Mouse (Mus musculus) retina, postnatal 7 days (tissue): ENCODE measurements around the gene Dscam.

Source experiments
- DNase-seq: peaks from one replicate; pipeline ENCODE4 v3.0.0-alpha.2; 2012; ENCODE audit warnings: low read depth, low spot score

The Dscam gene

GRCm38 (mm10) chr16:96945468-96946302 is 224.9 kb downstream of the Dscam start:
- DNase-seq, result no peak

DNA sequence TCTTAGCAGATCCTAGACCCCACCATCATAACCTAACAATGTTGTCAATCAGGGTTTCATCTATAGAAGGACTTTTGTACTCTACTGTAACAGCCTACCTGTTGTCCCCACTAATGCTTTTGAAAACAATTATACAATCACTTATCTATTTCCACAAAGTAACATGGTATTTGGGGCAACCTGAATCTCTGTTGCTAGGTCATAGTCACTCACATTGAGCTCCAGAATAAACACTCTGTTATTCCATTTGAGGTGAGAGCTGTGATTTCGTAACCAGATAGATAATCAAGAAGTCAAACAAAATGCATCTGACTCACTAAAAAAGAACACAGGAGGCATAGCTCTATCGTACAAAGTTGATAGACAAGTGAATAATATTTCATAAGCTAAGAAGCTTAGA is 226.9 kb downstream of the Dscam start:
- DNase-seq, result no peak

DNA sequence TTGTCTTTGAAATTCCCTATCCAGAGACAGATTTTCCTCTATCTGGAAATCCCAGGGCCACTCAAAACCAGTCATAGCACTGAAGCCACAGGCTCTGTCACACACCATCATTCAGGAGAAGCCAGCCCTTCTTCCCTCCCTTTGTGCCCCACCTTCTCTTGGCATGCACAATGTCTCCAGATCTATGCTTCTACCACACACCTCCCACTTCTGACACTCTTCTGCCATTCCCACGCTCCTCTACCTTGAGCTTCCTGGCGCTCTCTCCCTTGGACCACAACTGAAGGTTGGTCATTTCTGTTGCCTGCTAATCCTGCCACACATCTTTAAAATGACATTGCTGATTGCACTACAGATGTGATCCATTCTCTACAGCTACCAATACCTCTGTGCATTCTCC is 235.8 kb downstream of the Dscam start:
- no peak for DNase-seq

DNA sequence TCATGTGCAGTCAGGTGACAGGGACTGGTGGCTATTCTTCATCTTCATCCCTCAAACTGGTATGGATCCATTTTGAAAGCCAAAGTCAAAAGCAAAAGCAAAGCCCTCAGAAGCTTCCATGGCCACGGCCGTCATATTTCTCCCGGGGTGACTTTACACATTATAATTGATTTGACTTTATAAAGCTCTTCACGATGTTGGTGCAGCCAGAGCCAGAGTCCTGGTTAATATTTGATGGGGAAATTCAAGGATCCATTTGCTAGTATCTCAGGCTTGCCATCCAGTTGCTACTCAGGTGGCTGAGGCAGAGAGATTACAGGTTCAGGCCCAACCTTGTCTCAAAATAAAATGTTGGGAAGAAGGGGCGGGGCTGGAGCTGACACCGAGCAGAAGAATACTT is 238.3 kb downstream of the Dscam start:
- DNase-seq, result no peak

- DNase-seq, result no peak
These were observed 238.8 kb downstream of the Dscam start for GRCm38 (mm10) chr16:96931771-96932170.

DNA sequence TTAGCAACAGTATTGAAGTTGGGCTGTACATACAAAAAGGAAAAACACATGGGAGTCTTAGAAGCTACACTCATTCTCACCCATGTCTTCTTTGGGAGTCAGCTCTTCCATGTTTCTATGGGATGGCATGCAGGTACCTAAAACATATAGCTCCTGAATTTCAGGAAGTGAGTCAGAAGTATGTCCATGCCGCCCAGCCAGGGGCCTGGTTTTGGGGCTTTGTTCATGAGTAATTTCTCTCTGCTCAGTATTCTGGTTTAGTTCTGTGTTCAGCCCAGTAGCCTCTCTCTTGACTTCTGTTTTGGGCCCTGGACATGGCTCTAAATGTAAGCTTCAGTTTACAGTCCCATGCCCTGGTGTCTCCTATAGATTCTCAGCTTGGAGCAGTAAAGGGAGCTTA is 242.5 kb downstream of the Dscam start:
- DNase-seq, result no peak

DNA sequence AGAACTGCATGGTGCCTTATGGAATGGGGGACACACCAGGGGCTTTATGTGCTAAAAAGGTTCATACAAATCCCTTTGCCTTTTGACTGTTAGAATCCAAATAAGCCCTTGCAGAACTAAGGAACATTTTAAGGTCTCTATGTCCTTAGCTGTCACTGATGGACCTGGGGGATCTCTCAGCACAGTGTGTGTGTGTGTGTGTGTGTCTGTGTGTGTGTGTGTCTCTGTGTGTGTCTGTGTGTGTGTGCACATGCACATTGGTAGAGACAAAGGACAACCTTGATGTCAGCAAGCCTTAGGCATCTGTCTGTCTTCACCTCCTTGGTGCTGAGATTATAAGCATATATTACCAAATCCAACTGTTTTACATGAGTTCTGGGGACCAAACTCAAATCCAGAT is 243.1 kb downstream of the Dscam start:
- no peak for DNase-seq

- no peak for DNase-seq
These were observed 243.6 kb downstream of the Dscam start for GRCm38 (mm10) chr16:96926977-96927376.

DNA sequence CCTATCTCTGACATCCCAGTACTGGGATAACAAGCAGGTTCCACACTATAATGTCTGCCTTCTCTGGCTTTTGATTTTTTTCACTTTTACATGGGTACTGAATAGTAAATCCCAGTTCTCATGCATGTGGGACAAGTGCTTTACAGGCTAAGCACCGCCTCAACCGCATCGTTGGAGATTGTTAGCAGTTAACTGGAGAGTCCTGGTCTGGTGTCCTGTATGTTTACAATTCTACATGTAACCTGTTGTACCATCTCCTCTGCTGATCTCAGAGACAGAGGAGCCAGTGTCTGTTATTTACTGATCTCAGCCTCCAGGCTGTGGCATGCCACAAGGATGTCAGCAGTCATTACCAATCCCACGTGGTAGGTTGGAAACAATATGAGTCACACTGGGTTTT is 246.6 kb downstream of the Dscam start:
- no peak for DNase-seq

- DNase-seq, result no peak
These were observed 256.1 kb downstream of the Dscam start for GRCm38 (mm10) chr16:96914495-96914894.

- no peak for DNase-seq
These were observed 257.7 kb downstream of the Dscam start for GRCm38 (mm10) chr16:96912836-96913235.

GRCm38 (mm10) chr16:96912103-96912502 is 258.4 kb downstream of the Dscam start:
- no peak for DNase-seq

- DNase-seq, result no peak
These were observed 260.0 kb downstream of the Dscam start for GRCm38 (mm10) chr16:96910405-96911164.

- no peak for DNase-seq
These were observed 262.7 kb downstream of the Dscam start for GRCm38 (mm10) chr16:96907818-96908217.

- DNase-seq, result no peak
These were observed 263.5 kb downstream of the Dscam start for GRCm38 (mm10) chr16:96907081-96907480.

GRCm38 (mm10) chr16:96906630-96907029 is 263.9 kb downstream of the Dscam start:
- DNase-seq, result no peak

- no peak for DNase-seq
These were observed 265.8 kb downstream of the Dscam start for GRCm38 (mm10) chr16:96904761-96905160.

GRCm38 (mm10) chr16:96904359-96904758 is 266.2 kb downstream of the Dscam start:
- no peak for DNase-seq

DNA sequence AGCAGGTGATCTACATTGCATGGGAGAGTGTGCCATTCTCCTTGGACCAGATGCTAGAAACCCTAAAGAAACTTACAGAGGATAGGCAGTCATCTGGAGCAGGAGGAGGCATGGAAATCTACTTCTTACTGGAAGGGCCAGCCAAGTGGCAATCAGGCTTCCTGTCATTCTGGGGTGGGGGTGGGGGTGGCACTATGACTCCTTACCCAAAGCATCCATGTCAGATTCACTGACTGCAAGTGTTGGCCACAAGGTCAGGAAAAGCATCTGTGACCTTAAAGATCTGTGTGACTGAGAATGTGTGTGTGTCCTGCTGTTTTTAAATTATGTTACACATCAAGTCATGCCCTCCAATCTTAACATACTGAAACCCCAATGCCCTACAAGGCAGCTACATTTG is 268.0 kb downstream of the Dscam start:
- no peak for DNase-seq

DNA sequence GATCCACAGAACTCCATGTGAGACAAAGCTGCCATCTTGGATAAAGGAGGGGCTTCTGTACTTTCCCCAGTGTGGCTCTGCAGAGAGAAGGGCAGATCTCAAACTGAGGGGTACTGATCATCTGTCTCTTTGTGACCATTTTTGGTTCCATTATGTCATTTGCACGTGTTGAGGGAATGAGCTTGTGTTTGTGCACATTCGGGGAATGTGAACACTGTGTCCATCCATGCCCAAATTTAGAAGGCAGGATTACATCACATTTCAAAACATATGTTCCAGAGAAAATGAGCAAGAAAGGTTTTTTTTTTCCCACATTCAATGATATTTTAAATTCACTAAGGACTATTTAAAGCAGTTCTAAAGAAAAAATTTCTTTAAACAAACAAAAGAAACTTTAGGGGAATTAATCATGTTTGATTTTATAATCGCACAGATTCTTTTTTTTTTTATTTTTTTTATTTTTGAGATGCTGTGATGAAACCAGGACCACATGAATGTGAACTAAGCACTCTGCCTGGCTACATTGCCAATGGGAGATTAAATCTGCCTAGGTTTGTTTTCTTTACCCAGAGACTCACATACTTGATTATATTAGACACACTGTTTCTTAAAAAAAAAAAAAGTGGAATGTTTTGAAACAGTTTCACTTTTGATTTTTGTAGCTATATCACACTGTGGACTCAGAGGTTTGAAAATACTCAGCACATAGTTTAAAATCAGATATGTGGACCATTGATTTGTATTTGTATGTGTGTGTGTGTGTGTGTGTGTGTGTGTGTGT is 269.1 kb downstream of the Dscam start:
- DNase-seq, result no peak

DNA sequence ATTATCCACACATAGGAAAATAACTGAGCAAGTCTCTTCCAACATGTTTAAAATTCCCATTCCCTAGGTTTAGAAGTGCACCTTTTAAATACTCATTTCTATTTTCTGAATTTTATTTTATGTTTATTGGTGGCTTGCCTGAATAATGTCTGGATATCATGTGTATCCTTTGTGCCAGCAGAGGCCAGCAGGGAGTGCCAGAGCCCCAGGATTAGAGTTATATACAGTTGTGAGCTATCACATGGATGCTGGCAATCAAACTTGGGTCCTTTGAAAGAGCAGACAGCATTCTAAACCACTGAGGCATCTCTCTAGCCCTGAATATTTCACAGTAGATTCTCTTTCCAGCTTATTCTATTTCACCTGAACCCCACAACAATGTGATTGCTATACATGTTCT is 271.2 kb downstream of the Dscam start:
- no peak for DNase-seq

- DNase-seq, result peak; percentile 41
These were observed 273.9 kb downstream of the Dscam start for GRCm38 (mm10) chr16:96896510-96897133.
